Comparison of ENCODE assay signal across 31 mouse cellular contexts in the genomic region with DNA sequence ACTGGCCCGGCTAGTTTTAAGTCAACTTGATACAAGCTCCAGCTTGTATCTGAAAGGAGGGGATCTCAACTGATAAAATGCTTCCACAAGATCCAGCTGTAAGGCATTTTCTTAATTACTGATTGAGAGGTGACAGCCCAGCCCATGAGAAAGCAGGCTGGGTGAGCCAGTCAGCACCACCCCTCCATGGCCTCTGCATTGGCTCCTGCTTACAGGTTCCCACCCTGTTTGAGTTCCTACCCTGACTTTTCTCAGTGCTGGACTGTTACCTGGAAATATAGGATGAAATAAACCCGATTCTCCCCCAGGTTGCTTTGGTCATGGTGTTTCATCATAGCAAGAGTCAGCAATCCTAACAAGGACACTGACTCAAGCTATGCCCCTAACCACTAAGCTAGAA. TPM values are rescaled to one million over a fixed set of nuclear protein-coding genes. Genes with fewer than 3 reads are reported as not detected.
DNase-seq lines count a peak whose midpoint lies in the region; ATAC-seq and TF ChIP-seq lines count a peak whose summit lies in the region.
"Had no signal": no experiment of that assay in that cellular context is flagged by ENCODE, and none has a peak within 500 bp of the region (broad histone marks: within the 10 kb centered on the region; RNA-seq: fewer than 3 reads in every experiment).

No protein-coding gene starts in this region.

- H3K4me2 ChIP-seq in heart, postnatal 0 days (ENCODE audit: low read depth, low read length): no peak overlapping the region
- peak overlapping the region; percentile 59 for H3K4me2 ChIP-seq in liver, embryonic 12.5 days
- no peak overlapping the region for H3K4me2 ChIP-seq in stomach, embryonic 15.5 days
- H3K4me2 ChIP-seq: intestine, embryonic 15.5 days; lung, embryonic 15.5 days; neural tube, embryonic 12.5 days had no signal

- intact Hi-C loops in heart, postnatal 10 days (cut with DNase I): no loop called here

- TF ChIP-seq CTCF in heart, postnatal 0 days (IDR thresholded peaks at IDR 0.05; ENCODE audit: low read depth): no peak

- peaks cover 26% of the 10 kb centered on the region for H3K4me1 ChIP-seq in heart, postnatal 0 days (ENCODE audit: control insufficient read depth, insufficient read depth)
- peaks cover 72% of the 10 kb centered on the region for H3K4me1 ChIP-seq in liver, embryonic 12.5 days
- 0 out of 2 replicates have a peak, but pooled peaks cover 4% of the 10 kb centered on the region for H3K4me1 ChIP-seq in stomach, embryonic 15.5 days
- H3K4me1 ChIP-seq: neural tube, embryonic 12.5 days had no signal

- peak overlapping the region; percentile 45; the same call in 1 of the 2 replicates for H3K27ac ChIP-seq in heart, postnatal 0 days (ENCODE audit: low read depth)
- H3K27ac ChIP-seq in liver, embryonic 12.5 days: peak overlapping the region; percentile 94
- H3K27ac ChIP-seq in stomach, embryonic 15.5 days: peak overlapping the region; percentile 6; the same call in 1 of the 2 replicates
- H3K27ac ChIP-seq: gastrocnemius, adult 2 months; hindbrain, embryonic 10.5 days; intestine, embryonic 15.5 days; layer of hippocampus, adult 2 months; lung, embryonic 15.5 days; neural tube, embryonic 12.5 days had no signal

- 62% methylated on average over 2 of the region's 2 CpGs for WGBS in heart, postnatal 0 days
- 38% methylated on average over 2 of the region's 2 CpGs for WGBS in liver, embryonic 12.5 days (ENCODE audit: insufficient replicate concordance)
- 74% methylated on average over 2 of the region's 2 CpGs for WGBS in stomach, embryonic 15.5 days

- TF ChIP-seq EP300 in heart, postnatal 0 days (IDR thresholded peaks at IDR 0.05; ENCODE audit: low read depth): no peak

- no peaks in the 10 kb centered on the region for H3K27me3 ChIP-seq in heart, postnatal 0 days (ENCODE audit: control insufficient read depth, insufficient read depth, low read length)
- no peaks in the 10 kb centered on the region for H3K27me3 ChIP-seq in liver, embryonic 12.5 days (replicated peaks)
- H3K27me3 ChIP-seq in stomach, embryonic 15.5 days (replicated peaks): no peaks in the 10 kb centered on the region
- H3K27me3 ChIP-seq: intestine, embryonic 15.5 days; lung, embryonic 15.5 days; neural tube, embryonic 12.5 days had no signal

- H3K9ac ChIP-seq in heart, postnatal 0 days (replicated peaks; ENCODE audit: low read depth, low read length): no peak overlapping the region
- H3K9ac ChIP-seq in liver, embryonic 12.5 days: peak overlapping the region; percentile 58
- H3K9ac ChIP-seq in stomach, embryonic 15.5 days: no peak overlapping the region
- H3K9ac ChIP-seq: intestine, embryonic 15.5 days; lung, embryonic 15.5 days; neural tube, embryonic 12.5 days had no signal

- no peak overlapping the region for H3K4me3 ChIP-seq in heart, postnatal 0 days (ENCODE audit: low read depth, low read length)
- H3K4me3 ChIP-seq in liver, embryonic 12.5 days: peak overlapping the region; percentile 25; the same call in 1 of the 2 replicates
- H3K4me3 ChIP-seq in stomach, embryonic 15.5 days (replicated peaks): no peak overlapping the region
- H3K4me3 ChIP-seq: gastrocnemius, adult 2 months; hindbrain, embryonic 10.5 days; intestine, embryonic 15.5 days; layer of hippocampus, adult 2 months; lung, embryonic 15.5 days; neural tube, embryonic 12.5 days had no signal

- no peak for DNase-seq in heart, postnatal 0 days (ENCODE audit: low spot score)
- DNase-seq in heart, postnatal 10 days: no peak
- DNase-seq in layer of hippocampus, postnatal 14 days (ENCODE audit: low spot score in 2 of 2): no peak
- DNase-seq: adrenal gland, postnatal 10 days; B cell, adult 2 months; cerebellum, postnatal 10 days; gastrocnemius, adult 2 months; kidney, postnatal 25 days; lung, postnatal 4 days; midbrain, embryonic 14.5 days; right cerebral cortex, postnatal 25 days; spleen, adult 18-20 months had no signal

- no peaks in the 10 kb centered on the region for H3K9me3 ChIP-seq in heart, postnatal 0 days (replicated peaks; ENCODE audit: control insufficient read depth, low read length)
- no peaks in the 10 kb centered on the region for H3K9me3 ChIP-seq in liver, embryonic 12.5 days (replicated peaks)
- H3K9me3 ChIP-seq in stomach, embryonic 15.5 days: no peaks in the 10 kb centered on the region
- H3K9me3 ChIP-seq: hindbrain, embryonic 10.5 days; intestine, embryonic 15.5 days; lung, embryonic 15.5 days; neural tube, embryonic 12.5 days had no signal

- no peak for ATAC-seq in heart, postnatal 0 days (ENCODE audit: insufficient read depth, low read depth)
- peak; percentile 58 for ATAC-seq in erythroblast, adult 5-6 weeks (replicated peaks; ENCODE audit: low FRiP score, poor library complexity, severe bottlenecking)
- ATAC-seq in liver, embryonic 12.5 days: peak; percentile 66
- ATAC-seq in stomach, embryonic 15.5 days (ENCODE audit: insufficient read depth, low FRiP score, low read depth): no peak
- no peak for ATAC-seq in CD4-positive, CD25-positive, alpha-beta regulatory T cell, adult 4 months
- ATAC-seq: forebrain, embryonic 14.5 days; hindbrain, embryonic 16.5 days; intestine, embryonic 15.5 days had no signal

- H3K36me3 ChIP-seq in heart, postnatal 0 days (replicated peaks; ENCODE audit: control insufficient read depth, insufficient read depth, low read length): no peaks in the 10 kb centered on the region
- peaks cover 24% of the 10 kb centered on the region for H3K36me3 ChIP-seq in liver, embryonic 12.5 days
- no peaks in the 10 kb centered on the region for H3K36me3 ChIP-seq in stomach, embryonic 15.5 days
- H3K36me3 ChIP-seq: hindbrain, embryonic 10.5 days; intestine, embryonic 15.5 days; lung, embryonic 15.5 days; neural tube, embryonic 12.5 days had no signal

RNA-seq across cellular contexts. Expression of a gene that starts 6.3 kb away (rescaled TPM):
- 3.7 and 4.7 TPM in 2 replicates for total RNA-seq in heart, postnatal 0 days (2014; rRNA removed; ENCODE audit: low replicate concordance)
- polyA plus RNA-seq in heart, postnatal 0 days (2015; fragmentation: Nextera tagmentation; extraction: Ambion mirVana): 3.0 and 3.3 TPM in 2 replicates
- 1 to 10 TPM; 4.0 to 4.3 TPM for total RNA-seq in heart, postnatal 10 days (2021)
- total RNA-seq in erythroblast, adult 5-6 weeks (2015; ENCODE audit: low replicate concordance): 3.8 and 6.5 TPM in 2 replicates
- total RNA-seq in erythroblast, adult 5-6 weeks (2017; ENCODE audit: low replicate concordance): 11.9 and 12.8 TPM in 2 replicates
- 6.2 and 6.4 TPM in 2 replicates for polyA plus RNA-seq in liver, embryonic 12.5 days (2016; fragmentation: Nextera tagmentation; extraction: Ambion mirVana)
- polyA plus RNA-seq in stomach, embryonic 15.5 days (2015; fragmentation: Nextera tagmentation; extraction: Ambion mirVana): 5.4 and 6.0 TPM in 2 replicates
- 1 to 10 TPM; 3.2 to 4.1 TPM for total RNA-seq in layer of hippocampus, postnatal 14 days (2021)
- polyA plus RNA-seq in CD4-positive, CD25-positive, alpha-beta regulatory T cell, adult 4 months (2017; shearing (Covaris generic)): 10 to 100 TPM; 27.5 to 34.8 TPM

RNA-seq across cellular contexts. Expression of a gene that starts 37.0 kb away (rescaled TPM):
- 1.9 TPM in 1 of 2 replicates, not detected in the other for total RNA-seq in heart, postnatal 0 days (2014; rRNA removed; ENCODE audit: low replicate concordance)
- 0.04 and 0.08 TPM in 2 replicates for polyA plus RNA-seq in heart, postnatal 0 days (2015; fragmentation: Nextera tagmentation; extraction: Ambion mirVana)
- total RNA-seq in heart, postnatal 10 days (2021): under 1 TPM in 1 of 2 experiments, not detected in 1; 0.10 TPM
- not detected in 2 replicates for total RNA-seq in erythroblast, adult 5-6 weeks (2015; ENCODE audit: low replicate concordance)
- not detected in 2 replicates for total RNA-seq in erythroblast, adult 5-6 weeks (2017; ENCODE audit: low replicate concordance)
- 0.10 TPM in 1 of 2 replicates, not detected in the other for polyA plus RNA-seq in liver, embryonic 12.5 days (2016; fragmentation: Nextera tagmentation; extraction: Ambion mirVana)
- polyA plus RNA-seq in stomach, embryonic 15.5 days (2015; fragmentation: Nextera tagmentation; extraction: Ambion mirVana): 0.21 and 0.35 TPM in 2 replicates
- 1 to 10 TPM in 1 of 2 experiments, under 1 TPM in 1; 0.88 to 1.3 TPM for total RNA-seq in layer of hippocampus, postnatal 14 days (2021)
- under 1 TPM in 1 of 2 experiments, not detected in 1; 0.39 TPM for polyA plus RNA-seq in CD4-positive, CD25-positive, alpha-beta regulatory T cell, adult 4 months (2017; shearing (Covaris generic))

RNA-seq across cellular contexts. Expression of a gene that starts 41.3 kb away (rescaled TPM):
- total RNA-seq in heart, postnatal 0 days (2014; rRNA removed; ENCODE audit: low replicate concordance): 57.2 and 79.1 TPM in 2 replicates
- 146 and 155 TPM in 2 replicates for polyA plus RNA-seq in heart, postnatal 0 days (2015; fragmentation: Nextera tagmentation; extraction: Ambion mirVana)
- 10 to 100 TPM; 49.7 to 66.5 TPM for total RNA-seq in heart, postnatal 10 days (2021)
- total RNA-seq in erythroblast, adult 5-6 weeks (2015; ENCODE audit: low replicate concordance): 58.4 and 63.5 TPM in 2 replicates
- total RNA-seq in erythroblast, adult 5-6 weeks (2017; ENCODE audit: low replicate concordance): 51.9 and 60.6 TPM in 2 replicates
- 216 and 224 TPM in 2 replicates for polyA plus RNA-seq in liver, embryonic 12.5 days (2016; fragmentation: Nextera tagmentation; extraction: Ambion mirVana)
- 386 and 415 TPM in 2 replicates for polyA plus RNA-seq in stomach, embryonic 15.5 days (2015; fragmentation: Nextera tagmentation; extraction: Ambion mirVana)
- total RNA-seq in layer of hippocampus, postnatal 14 days (2021): 10 to 100 TPM; 86.8 to 97.0 TPM
- 100 to 1,000 TPM; 466 to 576 TPM for polyA plus RNA-seq in CD4-positive, CD25-positive, alpha-beta regulatory T cell, adult 4 months (2017; shearing (Covaris generic))

RNA-seq across cellular contexts. Expression of a gene that starts 58.6 kb away (rescaled TPM):
- total RNA-seq in heart, postnatal 0 days (2014; rRNA removed; ENCODE audit: low replicate concordance): not detected in 2 replicates
- polyA plus RNA-seq in heart, postnatal 0 days (2015; fragmentation: Nextera tagmentation; extraction: Ambion mirVana): not detected in 2 replicates
- total RNA-seq in heart, postnatal 10 days (2021): not detected
- total RNA-seq in erythroblast, adult 5-6 weeks (2015; ENCODE audit: low replicate concordance): not detected in 2 replicates
- total RNA-seq in erythroblast, adult 5-6 weeks (2017; ENCODE audit: low replicate concordance): not detected in 2 replicates
- polyA plus RNA-seq in liver, embryonic 12.5 days (2016; fragmentation: Nextera tagmentation; extraction: Ambion mirVana): not detected in 2 replicates
- not detected in 2 replicates for polyA plus RNA-seq in stomach, embryonic 15.5 days (2015; fragmentation: Nextera tagmentation; extraction: Ambion mirVana)
- not detected for total RNA-seq in layer of hippocampus, postnatal 14 days (2021)
- not detected for polyA plus RNA-seq in CD4-positive, CD25-positive, alpha-beta regulatory T cell, adult 4 months (2017; shearing (Covaris generic))
- total RNA-seq: adrenal gland, postnatal 10 days; gastrocnemius, adult 2 months; gastrocnemius, postnatal 4 days; layer of hippocampus, adult 2 months; left cerebral cortex, postnatal 36 days; megakaryocyte-erythroid progenitor cell, adult 5-6 weeks had no signal
- polyA plus RNA-seq: embryonic facial prominence, embryonic 11.5 days; forebrain, embryonic 14.5 days; frontal cortex, adult 2 months; heart, embryonic 14.5 days; hindbrain, embryonic 10.5 days; hindbrain, embryonic 16.5 days; intestine, embryonic 15.5 days; kidney, embryonic 14.5 days; limb, embryonic 14.5 days; lung, embryonic 15.5 days; midbrain, embryonic 14.5 days; neural tube, embryonic 12.5 days had no signal

Comparison
In these comparisons a context has a peak if more than half of its experiments do, and no peak if none do; other contexts are left out.
1. ATAC-seq: peak in erythroblast, adult 5-6 weeks (single experiment) and liver, embryonic 12.5 days (single experiment); none in heart, postnatal 0 days (single experiment), stomach, embryonic 15.5 days (single experiment) and CD4-positive, CD25-positive, alpha-beta regulatory T cell, adult 4 months (single experiment).
2. H3K27ac ChIP-seq: peak in every context shown above with its lines; median percentile 94 in liver, embryonic 12.5 days; 45 in heart, postnatal 0 days; 6 in stomach, embryonic 15.5 days.